Mouse (Mus musculus) right cerebral cortex, postnatal 14 days (tissue): Measurements from ENCODE around the gene Tfe3.
"Not testable (repeated sequence)": the region's sequence is repeated elsewhere in the genome, so short reads cannot be mapped to it uniquely, and the experiment has no call there.

ENCODE experiments used
- DNase-seq: peaks from one replicate; pipeline ENCODE4 v3.0.0; 2022

The Tfe3 gene

GRCm38 (mm10) chrX:7753627-7754026 lies 8.7 kb upstream of the Tfe3 start:
- DNase-seq = not testable (repeated sequence)

- DNase-seq = no peak
These were observed 499 bp downstream of the Tfe3 start for GRCm38 (mm10) chrX:7762921-7763197.

GRCm38 (mm10) chrX:7763631-7764393 lies 1.5 kb downstream of the Tfe3 start:
- peak; percentile 24 for DNase-seq

GRCm38 (mm10) chrX:7764657-7765280 lies 2.4 kb downstream of the Tfe3 start:
- no peak for DNase-seq

- no peak for DNase-seq
These were observed 2.9 kb downstream of the Tfe3 start for GRCm38 (mm10) chrX:7765281-7765670.

- DNase-seq = no peak
These were observed 3.4 kb downstream of the Tfe3 start for GRCm38 (mm10) chrX:7765764-7766163.

GRCm38 (mm10) chrX:7769302-7770017 lies 7.1 kb downstream of the Tfe3 start:
- no peak for DNase-seq

GRCm38 (mm10) chrX:7772766-7773165 lies 10.4 kb downstream of the Tfe3 start:
- no peak for DNase-seq

GRCm38 (mm10) chrX:7775501-7776205 lies 13.3 kb downstream of the Tfe3 start:
- no peak for DNase-seq

GRCm38 (mm10) chrX:7776329-7777082 lies 14.1 kb downstream of the Tfe3 start:
- DNase-seq = peak; percentile 53

- DNase-seq = no peak
These were observed 16.3 kb downstream of the Tfe3 start for GRCm38 (mm10) chrX:7778450-7779244.

- DNase-seq = no peak
These were observed 16.9 kb downstream of the Tfe3 start for GRCm38 (mm10) chrX:7779294-7779693.

- no peak for DNase-seq
These were observed 20.3 kb downstream of the Tfe3 start for GRCm38 (mm10) chrX:7782603-7783092.

- peak; percentile 65 for DNase-seq
These were observed 27.3 kb downstream of the Tfe3 start, which contains the start of gene Gripap1 for GRCm38 (mm10) chrX:7789542-7790136. Gene Gripap1, plus strand, starts transcription at chrX:7789765.

- no peak for DNase-seq
These were observed 27.9 kb downstream of the Tfe3 start for GRCm38 (mm10) chrX:7790309-7790708.

- DNase-seq = no peak
These were observed 31.0 kb downstream of the Tfe3 start for GRCm38 (mm10) chrX:7793361-7793760.

- no peak for DNase-seq
These were observed 32.7 kb downstream of the Tfe3 start for GRCm38 (mm10) chrX:7795016-7795415.

GRCm38 (mm10) chrX:7797327-7797726 lies 35.0 kb downstream of the Tfe3 start:
- DNase-seq = no peak

GRCm38 (mm10) chrX:7802157-7802556 lies 39.8 kb downstream of the Tfe3 start:
- not testable (repeated sequence) for DNase-seq

- peak; percentile 32 for DNase-seq
These were observed 52.7 kb downstream of the Tfe3 start for GRCm38 (mm10) chrX:7815016-7815415.
